Mouse (Mus musculus) frontal cortex, postnatal 14 days (tissue): ENCODE data around the gene Mc3r.
A peak's percentile ranks its signal among the peaks of the same experiment; 100 is the strongest.

Source experiments
- DNase-seq, 2 experiments: peaks; one replicate each; pipeline ENCODE4 v3.0.0; 2022; ENCODE audit warnings: low spot score in 2 of 2

Mc3r gene

GRCm38 (mm10) chr2:172256418-172256817, 8.1 kb downstream of the Mc3r start:
- no peak for DNase-seq

DNA sequence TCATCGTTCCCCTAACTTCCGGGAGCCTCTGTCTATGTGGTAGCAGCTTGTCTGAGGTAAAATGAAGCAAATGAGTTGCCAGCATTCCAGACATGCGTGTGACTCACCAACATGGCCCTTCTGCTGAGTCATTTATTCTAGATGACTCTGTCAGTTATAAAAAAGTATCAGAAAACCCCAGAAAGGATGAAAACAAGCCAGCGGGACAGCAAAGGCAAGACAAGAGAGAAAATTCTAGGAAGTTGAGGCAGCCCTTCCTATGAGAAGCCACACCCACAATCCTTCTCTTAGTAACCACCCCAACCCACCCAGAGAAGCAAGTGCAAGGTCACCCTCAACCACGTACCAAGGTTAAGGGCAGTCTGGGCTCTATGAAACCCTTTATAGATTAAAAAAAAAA, 8.7 kb downstream of the Mc3r start:
- no peak for DNase-seq

DNA sequence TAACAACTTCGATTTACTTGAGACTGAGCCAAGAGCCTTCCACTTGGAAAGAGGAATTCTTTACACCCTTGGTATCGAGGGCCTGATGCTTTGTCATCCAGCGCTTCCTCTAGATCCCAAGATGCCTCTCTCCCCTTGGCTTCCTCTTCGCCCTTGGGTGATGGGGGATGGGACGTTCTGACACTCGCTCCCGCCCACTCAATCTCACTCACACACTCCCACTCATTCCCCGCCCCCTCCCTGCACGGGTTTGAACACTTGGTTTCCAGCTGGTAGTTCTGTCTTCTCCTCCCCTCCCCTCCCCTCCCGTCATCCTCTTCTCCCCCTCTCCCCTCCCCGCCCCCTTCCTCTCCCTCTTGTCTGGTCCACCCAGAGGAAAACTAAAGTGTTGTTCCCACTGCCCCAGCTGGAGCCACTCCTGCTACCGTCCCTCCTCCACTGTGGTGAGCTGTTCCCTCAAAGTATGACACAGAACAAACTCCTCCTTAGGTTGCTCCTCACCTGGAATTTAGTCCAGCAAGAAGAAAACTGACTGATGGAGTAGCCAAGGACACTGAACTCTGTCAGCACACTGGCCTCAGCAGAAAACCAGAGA, 9.3 kb downstream of the Mc3r start:
- no peak for DNase-seq

- no peak for DNase-seq
Measured at GRCm38 (mm10) chr2:172260064-172260463, 11.8 kb downstream of the Mc3r start.

DNA sequence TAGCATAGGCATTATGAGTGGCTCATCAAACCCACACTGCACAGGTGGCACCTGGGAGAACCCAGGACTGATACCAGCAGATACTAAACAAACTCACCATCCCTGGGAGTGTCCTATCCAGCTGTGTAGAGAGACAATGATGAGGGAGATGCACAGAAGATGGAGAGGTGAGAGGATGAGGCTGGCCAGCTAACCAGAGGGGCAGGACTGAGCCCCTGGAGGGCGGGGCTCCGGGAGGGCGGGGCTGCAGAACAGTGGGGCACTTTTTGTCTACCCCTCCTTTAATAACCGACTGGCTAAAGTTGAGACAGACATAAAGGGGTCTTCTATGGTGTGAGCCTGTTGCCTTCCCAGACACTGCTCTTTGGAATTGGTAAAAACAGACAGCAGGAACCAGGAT, 13.1 kb downstream of the Mc3r start:
- no peak for DNase-seq

DNA sequence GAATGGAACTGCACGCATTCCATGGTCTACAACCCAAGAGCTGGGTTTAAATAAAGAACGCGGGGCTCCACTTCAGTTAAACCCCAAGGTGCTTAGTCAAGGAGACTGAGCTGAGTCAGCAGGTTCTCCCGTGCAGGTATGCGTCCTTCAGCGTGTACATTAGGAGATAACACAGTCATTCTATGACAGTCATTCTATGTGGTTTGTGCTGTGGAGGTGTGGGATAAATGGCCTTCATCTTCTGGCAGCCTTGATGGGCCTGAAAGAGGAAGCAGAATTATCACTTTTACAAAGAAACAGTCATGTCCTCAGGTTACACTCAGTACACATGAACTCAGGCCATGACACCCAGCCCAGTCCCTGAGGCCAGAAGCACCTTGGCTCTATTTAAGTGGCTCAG, 14.9 kb downstream of the Mc3r start:
- no peak for DNase-seq

DNA sequence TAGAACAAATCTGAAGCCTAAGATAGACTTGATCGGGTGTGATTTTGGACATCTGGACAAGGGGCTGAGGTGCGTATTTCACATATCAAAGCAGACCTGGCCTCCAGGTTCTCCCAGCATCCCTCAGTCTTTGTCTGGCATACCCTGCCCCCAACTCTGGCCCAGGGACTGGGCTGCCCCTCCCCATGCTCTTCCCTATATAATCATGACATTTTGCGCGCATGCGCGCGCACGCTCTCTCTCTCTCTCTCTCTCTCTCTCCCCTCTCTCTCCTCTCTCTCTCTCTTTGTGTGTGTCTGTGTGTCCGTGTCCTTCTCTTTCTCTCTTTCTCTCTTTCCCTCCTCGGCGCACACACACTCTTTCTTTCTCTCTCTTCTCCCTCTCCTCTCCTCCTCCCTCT, 21.6 kb downstream of the Mc3r start:
- no peak for DNase-seq

DNA sequence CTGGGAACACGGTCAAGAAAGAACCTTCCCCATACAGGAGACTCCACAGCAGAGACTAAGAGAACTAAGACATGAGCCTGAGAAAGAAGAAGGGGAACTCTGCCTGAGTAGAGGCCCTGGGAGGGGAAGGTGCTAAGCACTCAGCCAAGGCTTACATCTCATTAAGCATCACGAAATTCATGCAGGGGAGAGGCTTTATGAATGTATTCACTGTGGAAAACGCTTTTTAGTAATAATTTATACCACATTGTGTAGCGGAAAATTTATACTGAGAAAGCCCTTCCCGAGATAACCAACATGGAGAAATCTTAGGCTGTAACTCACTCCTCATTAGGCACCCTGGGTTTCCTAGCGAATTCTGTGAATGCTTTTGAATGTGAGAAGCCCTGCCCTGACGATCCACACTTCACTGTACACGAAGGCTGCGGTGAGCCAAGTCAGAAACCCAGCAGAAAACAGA, 22.2 kb downstream of the Mc3r start:
- no peak for DNase-seq

GRCm38 (mm10) chr2:172270974-172271697, 22.8 kb downstream of the Mc3r start:
- DNase-seq: no peak

GRCm38 (mm10) chr2:172274662-172275061, 26.4 kb downstream of the Mc3r start:
- no peak for DNase-seq

DNA sequence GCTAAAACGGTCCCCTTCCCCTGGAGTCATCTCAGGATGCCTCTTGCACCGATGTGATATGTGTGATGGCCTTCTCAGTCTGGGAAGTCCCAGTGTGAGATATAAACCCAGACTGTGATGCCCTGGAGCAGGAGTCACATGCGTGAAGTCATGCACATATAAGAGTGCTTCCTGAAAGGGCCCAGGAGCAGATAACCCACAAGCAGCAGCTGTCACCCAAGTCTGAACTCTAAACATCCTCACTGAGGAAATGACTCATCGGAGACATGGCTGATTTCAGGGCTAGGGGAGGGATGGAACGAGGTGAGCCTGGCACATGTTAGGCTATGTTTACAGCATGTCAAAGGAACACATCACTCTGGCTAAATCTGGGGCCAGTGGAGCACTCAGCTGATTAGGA, 27.9 kb downstream of the Mc3r start:
- DNase-seq: no peak

- DNase-seq: no peak
Measured at GRCm38 (mm10) chr2:172278979-172279378, 30.7 kb downstream of the Mc3r start.

DNA sequence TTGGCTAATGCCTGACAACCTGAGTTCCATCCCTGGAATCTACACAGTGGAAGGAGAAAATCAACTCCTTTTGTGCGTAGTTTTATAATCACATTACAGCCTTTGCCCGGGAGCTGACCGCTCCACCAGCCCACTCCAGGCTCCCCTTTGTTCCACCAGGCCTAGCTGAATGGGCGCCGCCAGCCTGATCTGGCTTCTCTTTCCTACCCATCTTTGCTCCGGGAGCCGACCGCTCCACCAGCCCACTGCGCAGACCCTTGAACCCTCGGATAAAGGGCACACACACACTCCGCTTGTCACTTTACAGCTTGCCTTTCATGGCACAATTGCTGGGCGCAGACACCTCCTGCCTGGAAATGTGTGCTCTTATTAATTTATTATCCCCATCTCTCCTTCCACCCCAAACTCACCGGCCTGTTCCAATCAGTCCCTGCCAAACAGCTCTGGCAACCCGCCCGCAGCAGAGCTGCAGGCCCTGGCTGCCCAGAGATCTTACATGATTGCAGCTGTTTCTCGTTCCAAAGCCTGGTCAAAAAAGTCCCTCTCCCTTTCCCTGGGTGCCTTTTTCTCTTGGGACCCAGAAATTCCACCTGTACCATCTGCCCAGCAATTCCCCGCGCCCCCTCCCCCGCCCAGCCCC, 33.9 kb downstream of the Mc3r start:
- DNase-seq: peak in 1 of 2 experiments; percentile 27

DNA sequence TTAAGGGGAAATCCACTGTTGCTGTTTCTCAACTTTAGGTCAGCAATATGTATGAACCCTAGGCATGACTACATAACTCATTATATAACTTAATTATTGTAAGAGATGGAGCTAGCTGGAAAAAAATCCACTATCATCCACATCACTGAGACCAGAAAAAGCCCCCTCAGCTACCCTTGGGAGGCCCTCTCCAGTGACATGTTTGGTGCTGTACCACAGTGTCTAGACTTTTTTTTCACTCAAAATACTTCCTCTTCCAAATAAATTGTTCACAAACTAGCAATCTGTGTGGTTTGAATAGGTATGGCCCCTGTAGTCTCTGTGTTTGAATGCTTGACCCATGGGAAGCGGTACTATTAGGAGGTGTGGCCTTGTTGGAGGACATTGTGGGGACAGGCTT, 39.4 kb downstream of the Mc3r start:
- DNase-seq: no peak

GRCm38 (mm10) chr2:172288965-172289364, 40.7 kb downstream of the Mc3r start:
- no peak for DNase-seq

GRCm38 (mm10) chr2:172289632-172290031, 41.3 kb downstream of the Mc3r start:
- no peak for DNase-seq

DNA sequence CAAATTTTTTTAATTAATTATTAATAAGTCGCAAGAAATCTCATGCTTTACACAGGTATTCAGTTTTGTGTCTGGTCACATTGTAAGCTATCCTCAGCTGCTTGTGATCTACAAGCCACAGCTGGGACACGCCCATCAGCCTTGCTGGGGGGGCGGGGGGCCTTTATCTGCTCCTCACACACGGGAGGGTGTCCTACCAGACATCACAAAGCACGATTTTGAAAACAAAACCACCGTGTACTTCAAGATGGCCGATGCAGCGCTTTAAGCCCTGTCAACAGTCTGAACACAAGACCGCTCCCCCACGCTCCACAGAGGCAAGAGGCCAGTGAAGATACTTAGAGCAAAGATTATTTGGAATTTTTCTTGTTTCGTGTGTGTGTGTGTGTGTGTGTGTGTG, 42.2 kb downstream of the Mc3r start:
- DNase-seq: no peak

GRCm38 (mm10) chr2:172291025-172291424, 42.7 kb downstream of the Mc3r start:
- DNase-seq: no peak

DNA sequence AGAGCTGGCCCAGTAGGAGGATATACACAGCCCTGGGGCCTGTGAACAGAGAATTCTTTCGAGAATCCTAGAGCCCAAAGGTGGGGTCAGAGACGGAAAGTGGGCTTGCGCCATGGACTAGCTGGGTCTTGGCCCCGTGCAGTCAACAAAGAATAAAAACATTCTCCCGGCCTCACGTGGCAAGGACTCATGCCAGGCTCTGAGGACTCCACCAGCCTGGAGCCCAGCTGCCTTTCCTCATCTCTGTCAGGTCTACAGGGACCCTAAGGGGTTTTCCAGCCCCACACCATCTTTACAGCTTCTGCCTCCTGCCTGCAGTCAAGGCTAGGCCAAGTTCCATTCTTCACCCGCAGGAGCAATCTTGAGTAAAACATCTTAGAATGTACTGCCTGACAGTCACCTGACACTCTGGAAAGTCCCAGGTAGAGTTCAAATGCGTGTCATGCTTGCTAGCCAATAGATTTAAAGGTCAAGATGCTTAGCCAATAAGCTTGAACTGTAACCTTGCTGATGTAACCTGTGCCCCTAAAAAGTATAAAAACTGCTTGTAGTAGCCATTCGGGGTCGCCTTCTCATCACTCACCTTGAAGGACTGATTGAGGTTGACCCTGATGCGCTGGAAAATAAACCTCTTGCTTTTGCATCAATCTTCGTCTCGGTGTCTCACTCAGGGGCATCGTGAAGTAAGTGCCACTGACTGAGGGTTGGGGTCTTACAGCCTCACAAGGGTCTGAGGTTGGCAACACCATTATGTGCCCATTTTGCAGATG, 43.6 kb downstream of the Mc3r start:
- DNase-seq: no peak

GRCm38 (mm10) chr2:172292525-172293405, 44.5 kb downstream of the Mc3r start:
- DNase-seq: no peak

DNA sequence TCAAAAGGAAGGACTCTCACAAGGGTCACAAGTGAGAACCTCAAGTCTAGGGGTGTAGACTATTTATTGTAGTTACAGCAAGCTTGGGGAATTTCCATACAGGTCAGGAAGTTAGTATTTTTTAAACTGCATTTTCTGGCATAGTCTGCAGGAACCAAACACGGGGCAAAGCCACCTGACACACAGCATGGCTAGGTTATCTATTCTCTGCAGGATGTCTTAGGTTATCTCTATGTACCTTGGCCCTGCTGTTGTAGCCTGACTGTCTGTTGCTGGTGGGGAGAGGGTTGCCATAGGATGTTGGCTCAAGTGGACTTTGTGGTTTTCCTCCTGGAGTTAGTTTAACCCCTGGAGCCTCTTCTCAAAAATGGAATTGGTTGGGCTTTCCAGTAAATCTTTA, 49.8 kb downstream of the Mc3r start:
- DNase-seq: no peak
